Mouse (Mus musculus): ENCODE measurements around the gene Six5. TPM values are rescaled to one million over a fixed set of nuclear protein-coding genes. Genes with fewer than 3 reads are reported as not detected.

Gene Six5
- polyA plus RNA-seq, 1 experiment = 0.23 TPM

- Histone ChIP-seq H3K36me3 (ENCODE audit: control insufficient read depth) (peaks cover 9% of the 10 kb centered on the region), H3K4me1 (ENCODE audit: control insufficient read depth) (peaks cover 34% of the 10 kb centered on the region), H3K4me3 (replicated peaks) (no peak overlapping the region), H3K9me3 (ENCODE audit: control insufficient read depth, low read length) (no peaks in the 10 kb centered on the region), H3K27me3 (ENCODE audit: control insufficient read depth) (no peaks in the 10 kb centered on the region)
- TF ChIP-seq GATA1 (IDR thresholded peaks at IDR 0.05; ENCODE audit: low read length) (no peak), TAL1 (IDR thresholded peaks at IDR 0.05; ENCODE audit: low read length) (no peak)
Observed at GRCm38 (mm10) chr7:19073504-19073903, 20.9 kb upstream of the Six5 start.

- Histone ChIP-seq H3K27me3 (ENCODE audit: control insufficient read depth) (no peaks in the 10 kb centered on the region), H3K4me3 (replicated peaks) (no peak overlapping the region), H3K9me3 (ENCODE audit: control insufficient read depth, low read length) (no peaks in the 10 kb centered on the region), H3K4me1 (ENCODE audit: control insufficient read depth) (peaks cover 38% of the 10 kb centered on the region), H3K36me3 (ENCODE audit: control insufficient read depth) (peaks cover 18% of the 10 kb centered on the region)
- no peak for TF ChIP-seq GATA1 (IDR thresholded peaks at IDR 0.05; ENCODE audit: low read length)
- no peak for TF ChIP-seq TAL1 (IDR thresholded peaks at IDR 0.05; ENCODE audit: low read length)
Observed at GRCm38 (mm10) chr7:19074494-19074893, 19.9 kb upstream of the Six5 start.

DNA sequence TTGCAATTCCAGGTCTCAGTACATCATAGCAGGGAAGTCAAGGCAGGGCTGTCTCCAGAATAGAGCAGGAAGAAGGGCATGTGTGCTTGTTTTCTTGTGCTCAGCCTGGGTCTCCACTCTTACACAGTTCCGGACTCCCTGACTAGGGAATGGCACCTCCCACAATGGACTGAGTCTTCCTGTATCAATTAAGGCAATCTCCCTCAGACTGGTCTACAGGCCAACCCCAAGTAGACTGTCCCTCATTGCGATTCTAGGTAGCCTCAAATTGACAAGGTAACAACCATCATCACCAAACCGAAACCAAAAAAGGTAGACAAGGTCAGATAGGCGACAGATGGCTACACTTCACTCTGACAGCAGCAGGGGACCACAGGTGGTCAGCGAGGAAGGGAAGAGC lies 19.2 kb upstream of the Six5 start:
- Histone ChIP-seq H3K36me3 (ENCODE audit: control insufficient read depth) (peaks cover 25% of the 10 kb centered on the region), H3K4me3 (replicated peaks) (peak overlapping the region; percentile 83), H3K9me3 (ENCODE audit: control insufficient read depth, low read length) (no peaks in the 10 kb centered on the region), H3K4me1 (ENCODE audit: control insufficient read depth) (peaks cover 38% of the 10 kb centered on the region), H3K27me3 (ENCODE audit: control insufficient read depth) (no peaks in the 10 kb centered on the region)
- TF ChIP-seq TAL1 (IDR thresholded peaks at IDR 0.05; ENCODE audit: low read length) (no peak), GATA1 (IDR thresholded peaks at IDR 0.05; ENCODE audit: low read length) (no peak)

GRCm38 (mm10) chr7:19075723-19076585 lies 18.4 kb upstream of the Six5 start, which contains the start of gene Dmwd:
Dmwd (plus strand) TSS chr7:19076227.
- H3K4me3 ChIP-seq (replicated peaks) = peak within 1 kb of the TSS; percentile 83
- H3K9me3 ChIP-seq (ENCODE audit: control insufficient read depth, low read length) = no peaks in the 10 kb centered on the region
- no peaks in the 10 kb centered on the region for H3K27me3 ChIP-seq (ENCODE audit: control insufficient read depth)
- peaks cover 33% of the 10 kb centered on the region for H3K36me3 ChIP-seq (ENCODE audit: control insufficient read depth)
- TF ChIP-seq TAL1 (IDR thresholded peaks at IDR 0.05; ENCODE audit: low read length) = no peak
- peaks cover 38% of the 10 kb centered on the region for H3K4me1 ChIP-seq (ENCODE audit: control insufficient read depth)

DNA sequence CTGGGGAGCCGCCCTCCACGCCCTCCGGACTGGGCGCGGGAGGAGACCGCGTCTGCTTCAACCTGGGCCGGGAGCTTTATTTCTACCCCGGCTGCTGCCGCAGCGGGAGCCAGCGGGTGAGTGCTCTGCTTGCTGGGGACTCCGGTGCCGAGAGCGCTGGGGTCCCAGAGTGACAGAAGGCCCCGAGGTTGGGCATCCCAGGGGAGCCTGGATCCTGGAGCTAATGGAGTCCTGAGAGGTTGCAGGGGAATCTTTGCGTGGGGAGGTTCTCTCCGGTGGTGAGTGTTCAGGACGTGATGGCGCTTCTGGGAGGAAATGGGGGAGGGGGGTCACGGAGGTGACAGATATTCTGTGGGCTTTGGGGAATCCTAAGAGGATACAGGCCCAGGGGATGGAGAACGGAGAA lies 17.8 kb upstream of the Six5 start:
- TF ChIP-seq GATA1 (IDR thresholded peaks at IDR 0.05; ENCODE audit: low read length) = no peak
- TF ChIP-seq TAL1 (IDR thresholded peaks at IDR 0.05; ENCODE audit: low read length) = no peak
- Histone ChIP-seq H3K4me1 (ENCODE audit: control insufficient read depth) (peaks cover 38% of the 10 kb centered on the region), H3K36me3 (ENCODE audit: control insufficient read depth) (peaks cover 39% of the 10 kb centered on the region), H3K27me3 (ENCODE audit: control insufficient read depth) (no peaks in the 10 kb centered on the region), H3K4me3 (replicated peaks) (peak overlapping the region; percentile 83), H3K9me3 (ENCODE audit: control insufficient read depth, low read length) (no peaks in the 10 kb centered on the region)

DNA sequence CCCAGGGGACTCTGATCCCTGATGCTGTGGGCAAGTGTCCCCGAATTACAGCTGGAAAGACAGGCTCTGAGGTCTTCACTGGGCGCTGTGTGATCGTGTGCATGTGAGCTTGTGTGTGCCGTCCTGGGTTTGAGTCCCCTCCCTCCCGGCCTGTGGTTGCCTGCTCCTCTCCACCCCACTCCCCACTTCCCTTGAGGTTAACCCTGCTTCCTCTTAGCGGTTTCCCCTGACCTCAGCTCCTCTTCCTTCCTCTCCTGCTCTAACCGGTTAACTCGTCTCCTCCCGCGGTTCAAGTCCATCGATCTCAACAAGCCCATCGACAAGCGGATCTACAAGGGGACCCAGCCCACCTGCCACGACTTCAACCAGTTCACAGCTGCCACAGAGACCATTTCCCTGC lies 16.6 kb upstream of the Six5 start:
- no peak for TF ChIP-seq GATA1 (IDR thresholded peaks at IDR 0.05; ENCODE audit: low read length)
- TF ChIP-seq TAL1 (IDR thresholded peaks at IDR 0.05; ENCODE audit: low read length) = no peak
- no peaks in the 10 kb centered on the region for H3K9me3 ChIP-seq (ENCODE audit: control insufficient read depth, low read length)
- H3K4me3 ChIP-seq (replicated peaks) = peak overlapping the region; percentile 19
- peaks cover 51% of the 10 kb centered on the region for H3K36me3 ChIP-seq (ENCODE audit: control insufficient read depth)
- H3K27me3 ChIP-seq (ENCODE audit: control insufficient read depth) = no peaks in the 10 kb centered on the region
- H3K4me1 ChIP-seq (ENCODE audit: control insufficient read depth) = peaks cover 38% of the 10 kb centered on the region

DNA sequence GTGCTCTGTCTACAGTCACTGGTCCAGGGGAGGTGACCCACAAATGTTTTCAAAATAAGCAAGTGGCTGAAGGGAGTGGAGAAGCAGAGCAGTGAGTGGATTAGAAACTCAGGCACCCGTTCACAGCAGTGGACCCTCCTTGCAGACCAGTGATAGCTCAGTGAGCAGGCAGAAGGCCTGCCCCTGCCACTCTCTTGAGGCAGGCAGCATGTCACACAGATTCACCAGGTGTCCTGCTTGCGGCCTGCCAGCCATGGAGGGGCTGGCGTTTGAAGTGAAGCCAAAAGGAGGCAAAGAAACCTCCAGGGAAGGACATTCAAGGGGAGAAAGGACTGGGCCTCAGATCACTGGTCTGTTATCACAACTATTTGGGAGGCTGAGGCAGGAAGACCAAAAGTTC lies 15.7 kb upstream of the Six5 start:
- Histone ChIP-seq H3K36me3 (ENCODE audit: control insufficient read depth) (peaks cover 53% of the 10 kb centered on the region), H3K4me3 (replicated peaks) (no peak overlapping the region), H3K9me3 (ENCODE audit: control insufficient read depth, low read length) (no peaks in the 10 kb centered on the region), H3K27me3 (ENCODE audit: control insufficient read depth) (no peaks in the 10 kb centered on the region), H3K4me1 (ENCODE audit: control insufficient read depth) (peaks cover 39% of the 10 kb centered on the region)
- TF ChIP-seq GATA1 (IDR thresholded peaks at IDR 0.05; ENCODE audit: low read length) (no peak), TAL1 (IDR thresholded peaks at IDR 0.05; ENCODE audit: low read length) (no peak)

GRCm38 (mm10) chr7:19080451-19080950 lies 13.9 kb upstream of the Six5 start:
- Histone ChIP-seq H3K27me3 (ENCODE audit: control insufficient read depth) (peaks cover 3% of the 10 kb centered on the region), H3K9me3 (ENCODE audit: control insufficient read depth, low read length) (no peaks in the 10 kb centered on the region), H3K4me1 (ENCODE audit: control insufficient read depth) (peaks cover 46% of the 10 kb centered on the region), H3K36me3 (ENCODE audit: control insufficient read depth) (peaks cover 53% of the 10 kb centered on the region), H3K4me3 (replicated peaks) (no peak overlapping the region)
- TF ChIP-seq TAL1 (IDR thresholded peaks at IDR 0.05; ENCODE audit: low read length) (no peak), GATA1 (IDR thresholded peaks at IDR 0.05; ENCODE audit: low read length) (no peak)

DNA sequence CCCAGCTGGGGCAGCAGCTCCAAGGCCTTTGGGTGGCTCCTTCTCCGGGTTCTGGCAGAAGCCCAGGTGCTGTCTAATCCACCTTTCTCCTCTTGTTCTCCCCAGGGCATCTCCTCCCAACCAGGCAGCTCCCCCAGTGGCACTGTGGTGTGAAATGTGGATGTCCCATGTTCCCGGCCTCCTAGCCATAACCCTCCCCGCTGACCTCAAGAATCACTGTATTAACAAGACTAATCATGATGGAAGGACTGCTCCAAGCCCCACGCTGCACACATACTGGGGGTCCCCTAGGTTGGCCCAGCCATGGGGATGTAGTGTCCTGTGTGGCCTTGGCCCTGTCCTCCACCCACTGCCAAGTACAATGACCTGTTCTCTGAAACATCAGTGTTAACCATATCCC lies 12.2 kb upstream of the Six5 start:
- Histone ChIP-seq H3K27me3 (ENCODE audit: control insufficient read depth) (peaks cover 3% of the 10 kb centered on the region), H3K4me3 (replicated peaks) (no peak overlapping the region), H3K36me3 (ENCODE audit: control insufficient read depth) (peaks cover 57% of the 10 kb centered on the region), H3K9me3 (ENCODE audit: control insufficient read depth, low read length) (no peaks in the 10 kb centered on the region), H3K4me1 (ENCODE audit: control insufficient read depth) (peaks cover 48% of the 10 kb centered on the region)
- TF ChIP-seq GATA1 (IDR thresholded peaks at IDR 0.05; ENCODE audit: low read length) (no peak), TAL1 (IDR thresholded peaks at IDR 0.05; ENCODE audit: low read length) (no peak)
